Mouse (Mus musculus): ENCODE data around the gene Atcay. TPM values are rescaled to one million over a fixed set of nuclear protein-coding genes. Genes with fewer than 3 reads are reported as not detected.

The Atcay gene
- polyA plus RNA-seq, 1 experiment from 2014 or later, result 25.9 TPM

- no peaks in the 10 kb centered on the region for H3K27me3 ChIP-seq (ENCODE audit: insufficient read depth, poor library complexity, severe bottlenecking)
- H3K4me1 ChIP-seq (replicated peaks), result peaks cover 50% of the 10 kb centered on the region
- H3K36me3 ChIP-seq, result peaks cover 18% of the 10 kb centered on the region
- H3K27ac ChIP-seq, result peak overlapping the region; percentile 94
- no peaks in the 10 kb centered on the region for H3K9me3 ChIP-seq
- H3K4me3 ChIP-seq, result peak overlapping the region; percentile 99
- 6% methylated on average over 29 of the region's 29 CpGs for WGBS
- peak; percentile 74 for DNase-seq (ENCODE audit: low spot score)
Measured at GRCm38 (mm10) chr10:81168521-81169244, 62.0 kb downstream of the Atcay start.

- H3K4me3 ChIP-seq, result peak overlapping the region; percentile 99
- H3K27me3 ChIP-seq (ENCODE audit: insufficient read depth, poor library complexity, severe bottlenecking), result no peaks in the 10 kb centered on the region
- 12% methylated on average over 5 of the region's 5 CpGs for WGBS
- H3K9me3 ChIP-seq, result no peaks in the 10 kb centered on the region
- H3K36me3 ChIP-seq, result peaks cover 24% of the 10 kb centered on the region
- DNase-seq (ENCODE audit: low spot score), result no peak
- H3K27ac ChIP-seq, result peak overlapping the region; percentile 94
- H3K4me1 ChIP-seq (replicated peaks), result peaks cover 44% of the 10 kb centered on the region
Measured at GRCm38 (mm10) chr10:81168087-81168431, 62.6 kb downstream of the Atcay start.

GRCm38 (mm10) chr10:81167200-81168086 lies 63.2 kb downstream of the Atcay start, which contains the start of gene Pias4:
Gene Pias4 (minus strand): TSS chr10:81167923.
- under 1% methylated on average over 64 of the region's 64 CpGs for WGBS
- DNase-seq (ENCODE audit: low spot score), result peak; percentile 100
- Histone ChIP-seq H3K4me1 (replicated peaks) (peaks cover 43% of the 10 kb centered on the region), H3K4me3 (peak within 1 kb of the TSS; percentile 99), H3K9me3 (no peaks in the 10 kb centered on the region), H3K27ac (peak within 1 kb of the TSS; percentile 94), H3K36me3 (peaks cover 30% of the 10 kb centered on the region), H3K27me3 (ENCODE audit: insufficient read depth, poor library complexity, severe bottlenecking) (no peaks in the 10 kb centered on the region)

GRCm38 (mm10) chr10:81165118-81165517 lies 65.5 kb downstream of the Atcay start:
- 87% methylated on average over 8 of the region's 8 CpGs for whole genome bisulfite sequencing
- no peak overlapping the region; the same call in 1 of the 2 replicates for H3K4me3 ChIP-seq

GRCm38 (mm10) chr10:81162318-81162652 lies 68.3 kb downstream of the Atcay start:
- Histone ChIP-seq H3K9me3 (no peaks in the 10 kb centered on the region), H3K4me1 (replicated peaks) (peaks cover 37% of the 10 kb centered on the region), H3K4me3 (no peak overlapping the region), H3K27me3 (ENCODE audit: insufficient read depth, poor library complexity, severe bottlenecking) (no peaks in the 10 kb centered on the region), H3K36me3 (peaks cover 80% of the 10 kb centered on the region), H3K27ac (peak overlapping the region; percentile 50; the same call in 1 of the 2 replicates)
- WGBS, result 82% methylated on average over 2 of the region's 2 CpGs
- no peak for DNase-seq (ENCODE audit: low spot score)

More at GRCm38 (mm10) chr10:81165118-81165517, 65.5 kb downstream of the Atcay start:
- no peak overlapping the region for H3K27ac ChIP-seq
- H3K4me1 ChIP-seq (replicated peaks), result peaks cover 55% of the 10 kb centered on the region
- H3K9me3 ChIP-seq, result no peaks in the 10 kb centered on the region
- H3K36me3 ChIP-seq, result peaks cover 53% of the 10 kb centered on the region
- DNase-seq (ENCODE audit: low spot score), result no peak
- no peaks in the 10 kb centered on the region for H3K27me3 ChIP-seq (ENCODE audit: insufficient read depth, poor library complexity, severe bottlenecking)

GRCm38 (mm10) chr10:81161602-81162317 lies 68.9 kb downstream of the Atcay start:
- Histone ChIP-seq H3K36me3 (peaks cover 85% of the 10 kb centered on the region), H3K9me3 (no peaks in the 10 kb centered on the region), H3K27me3 (ENCODE audit: insufficient read depth, poor library complexity, severe bottlenecking) (no peaks in the 10 kb centered on the region), H3K27ac (peak overlapping the region; percentile 50), H3K4me1 (replicated peaks) (peaks cover 32% of the 10 kb centered on the region), H3K4me3 (no peak overlapping the region)
- 89% methylated on average over 8 of the region's 8 CpGs for WGBS
- no peak for DNase-seq (ENCODE audit: low spot score)

GRCm38 (mm10) chr10:81154736-81155135 lies 75.9 kb downstream of the Atcay start:
- no peak for DNase-seq (ENCODE audit: low spot score)
- Histone ChIP-seq H3K4me1 (replicated peaks) (peaks cover 9% of the 10 kb centered on the region; the same call in 1 of the 2 replicates), H3K9me3 (0 out of 2 replicates have a peak, but pooled peaks cover 2% of the 10 kb centered on the region), H3K4me3 (no peak overlapping the region), H3K36me3 (peaks cover 84% of the 10 kb centered on the region), H3K27me3 (ENCODE audit: insufficient read depth, poor library complexity, severe bottlenecking) (no peaks in the 10 kb centered on the region), H3K27ac (0 out of 2 replicates have a peak overlapping the region, but pooled peaks have one; percentile 29)
- WGBS, result 81% methylated on average over 6 of the region's 6 CpGs

Other genes with a start within 250 kb of the Atcay start
- gene Gng7, start 215.9 kb downstream of the Atcay start, polyA plus RNA-seq (2016; fragmentation: Nextera tagmentation; extraction: Ambion mirVana), result 7.1 and 8.6 TPM in 2 replicates
- 4.6 and 9.8 TPM in 2 replicates for gene Diras1, start 205.2 kb downstream of the Atcay start, polyA plus RNA-seq (2016; fragmentation: Nextera tagmentation; extraction: Ambion mirVana)
- gene Slc39a3, start 193.4 kb downstream of the Atcay start, polyA plus RNA-seq (2016; fragmentation: Nextera tagmentation; extraction: Ambion mirVana), result 16.9 and 26.7 TPM in 2 replicates
- gene Sgta, start 170.7 kb downstream of the Atcay start, polyA plus RNA-seq (2016; fragmentation: Nextera tagmentation; extraction: Ambion mirVana), result 276 and 320 TPM in 2 replicates
- 85.4 and 106 TPM in 2 replicates for gene Thop1, start 160.8 kb downstream of the Atcay start, polyA plus RNA-seq (2016; fragmentation: Nextera tagmentation; extraction: Ambion mirVana)
- 0.29 and 0.30 TPM in 2 replicates for gene Creb3l3, start 132.0 kb downstream of the Atcay start, polyA plus RNA-seq (2016; fragmentation: Nextera tagmentation; extraction: Ambion mirVana)
- 218 and 261 TPM in 2 replicates for gene Map2k2, start 124.9 kb downstream of the Atcay start, polyA plus RNA-seq (2016; fragmentation: Nextera tagmentation; extraction: Ambion mirVana)
- 9.4 and 12.4 TPM in 2 replicates for gene Zbtb7a, start 95.6 kb downstream of the Atcay start, polyA plus RNA-seq (2016; fragmentation: Nextera tagmentation; extraction: Ambion mirVana)
- gene Pias4, start 62.9 kb downstream of the Atcay start, polyA plus RNA-seq (2016; fragmentation: Nextera tagmentation; extraction: Ambion mirVana), result 64.1 and 72.2 TPM in 2 replicates
- gene Eef2, start 54.2 kb downstream of the Atcay start, polyA plus RNA-seq (2016; fragmentation: Nextera tagmentation; extraction: Ambion mirVana), result 495 and 570 TPM in 2 replicates
- gene Dapk3, start 47.8 kb downstream of the Atcay start, polyA plus RNA-seq (2016; fragmentation: Nextera tagmentation; extraction: Ambion mirVana), result 58.3 and 75.6 TPM in 2 replicates
- not detected in 2 replicates for gene 4930442H23Rik, start 47.0 kb downstream of the Atcay start, polyA plus RNA-seq (2016; fragmentation: Nextera tagmentation; extraction: Ambion mirVana)
- gene Nmrk2, start 28.8 kb downstream of the Atcay start, polyA plus RNA-seq (2016; fragmentation: Nextera tagmentation; extraction: Ambion mirVana), result not detected in 2 replicates
- gene Zfr2, start 2.3 kb upstream of the Atcay start, polyA plus RNA-seq (2016; fragmentation: Nextera tagmentation; extraction: Ambion mirVana), result 5.1 and 6.7 TPM in 2 replicates
- 3.9 and 4.9 TPM in 2 replicates for gene Matk, start 22.1 kb upstream of the Atcay start, polyA plus RNA-seq (2016; fragmentation: Nextera tagmentation; extraction: Ambion mirVana)
- gene Mrpl54, start 36.1 kb upstream of the Atcay start, polyA plus RNA-seq (2016; fragmentation: Nextera tagmentation; extraction: Ambion mirVana), result 238 and 239 TPM in 2 replicates
- 46.2 and 54.6 TPM in 2 replicates for gene Apba3, start 36.1 kb upstream of the Atcay start, polyA plus RNA-seq (2016; fragmentation: Nextera tagmentation; extraction: Ambion mirVana)
- 7.0 and 9.0 TPM in 2 replicates for gene Tjp3, start 60.7 kb upstream of the Atcay start, polyA plus RNA-seq (2016; fragmentation: Nextera tagmentation; extraction: Ambion mirVana)
- 62.1 and 78.5 TPM in 2 replicates for gene Pip5k1c, start 62.1 kb upstream of the Atcay start, polyA plus RNA-seq (2016; fragmentation: Nextera tagmentation; extraction: Ambion mirVana)
- gene Cactin, start 90.3 kb upstream of the Atcay start, polyA plus RNA-seq (2016; fragmentation: Nextera tagmentation; extraction: Ambion mirVana), result 53.2 and 58.8 TPM in 2 replicates
- gene Tbxa2r, start 97.9 kb upstream of the Atcay start, polyA plus RNA-seq (2016; fragmentation: Nextera tagmentation; extraction: Ambion mirVana), result 3.3 and 3.6 TPM in 2 replicates
- not detected in 2 replicates for gene Gipc3, start 112.4 kb upstream of the Atcay start, polyA plus RNA-seq (2016; fragmentation: Nextera tagmentation; extraction: Ambion mirVana)
- 111 and 128 TPM in 2 replicates for gene Hmg20b, start 119.6 kb upstream of the Atcay start, polyA plus RNA-seq (2016; fragmentation: Nextera tagmentation; extraction: Ambion mirVana)
- gene Mfsd12, start 126.7 kb upstream of the Atcay start, polyA plus RNA-seq (2016; fragmentation: Nextera tagmentation; extraction: Ambion mirVana), result 9.2 and 12.9 TPM in 2 replicates
- gene 4930404N11Rik, start 135.0 kb upstream of the Atcay start, polyA plus RNA-seq (2016; fragmentation: Nextera tagmentation; extraction: Ambion mirVana), result 0.61 and 0.62 TPM in 2 replicates
- gene Fzr1, start 147.7 kb upstream of the Atcay start, polyA plus RNA-seq (2016; fragmentation: Nextera tagmentation; extraction: Ambion mirVana), result 138 and 143 TPM in 2 replicates
- 95.8 and 98.2 TPM in 2 replicates for gene Dohh, start 153.6 kb upstream of the Atcay start, polyA plus RNA-seq (2016; fragmentation: Nextera tagmentation; extraction: Ambion mirVana)
- gene Gm48551, start 153.6 kb upstream of the Atcay start, polyA plus RNA-seq (2016; fragmentation: Nextera tagmentation; extraction: Ambion mirVana), result 4.0 and 4.8 TPM in 2 replicates
- 1.0 and 2.5 TPM in 2 replicates for gene Gm48552, start 158.2 kb upstream of the Atcay start, polyA plus RNA-seq (2016; fragmentation: Nextera tagmentation; extraction: Ambion mirVana)
- 2.7 and 3.0 TPM in 2 replicates for gene Smim24, start 162.2 kb upstream of the Atcay start, polyA plus RNA-seq (2016; fragmentation: Nextera tagmentation; extraction: Ambion mirVana)
- 10.5 and 16.0 TPM in 2 replicates for gene Nfic, start 224.8 kb upstream of the Atcay start, polyA plus RNA-seq (2016; fragmentation: Nextera tagmentation; extraction: Ambion mirVana)

Data from hindbrain, embryonic 10.5 days (tissue).